Mouse (Mus musculus): ENCODE data around the gene Arhgef15. TPM values are rescaled to one million over a fixed set of nuclear protein-coding genes. Genes with fewer than 3 reads are reported as not detected.

The Arhgef15 gene
- total and polyA plus RNA-seq, 3 experiments, result 0.04 TPM; not detected in 2

GRCm38 (mm10) chr11:68994377-68994776 lies 37.1 kb upstream of the Arhgef15 start:
- peaks cover 87 to 99% of the 10 kb centered on the region in 2 experiments for H3K36me3 ChIP-seq (replicated peaks in 1 of 2; ENCODE audit: control insufficient read depth in 1 of 2, insufficient read depth in 1 of 2, low read length in 1 of 2)

GRCm38 (mm10) chr11:68993122-68993521 lies 35.8 kb upstream of the Arhgef15 start:
- TF ChIP-seq EP300 (IDR thresholded peaks at IDR 0.05; ENCODE audit: low read length), result no peak
- no peak for TF ChIP-seq RAD21 (IDR thresholded peaks at IDR 0.05; ENCODE audit: low read depth, low read length)
- TF ChIP-seq POLR2A (IDR thresholded peaks at IDR 0.05; ENCODE audit: low read depth, low read length), result no peak
- no peak for TF ChIP-seq CHD2 (IDR thresholded peaks at IDR 0.05; ENCODE audit: low read length)
- no peak for TF ChIP-seq NELFE (IDR thresholded peaks at IDR 0.05; ENCODE audit: low read depth, low read length)
- no peak for TF ChIP-seq POLR2AphosphoS2 (IDR thresholded peaks at IDR 0.05; ENCODE audit: low read depth, low read length)
- no peak for TF ChIP-seq HCFC1 (IDR thresholded peaks at IDR 0.05; ENCODE audit: low read depth, low read length)
- TF ChIP-seq ZMIZ1 (IDR thresholded peaks at IDR 0.05; ENCODE audit: low read depth, low read length), result no peak
- TF ChIP-seq BHLHE40 (IDR thresholded peaks at IDR 0.05; ENCODE audit: low read depth, low read length), result no peak
- no peak for TF ChIP-seq CHD1 (IDR thresholded peaks at IDR 0.05; ENCODE audit: low read depth, low read length)
- TF ChIP-seq PAX5 (IDR thresholded peaks at IDR 0.05; ENCODE audit: low read length), result no peak
- no peak for TF ChIP-seq SMC3 (IDR thresholded peaks at IDR 0.05; ENCODE audit: low read depth, low read length)
- TF ChIP-seq IRF4 (IDR thresholded peaks at IDR 0.05; ENCODE audit: low read depth, low read length), result no peak
- peaks cover 81 to 97% of the 10 kb centered on the region in 2 experiments for H3K36me3 ChIP-seq (replicated peaks in 1 of 2; ENCODE audit: control insufficient read depth in 1 of 2, insufficient read depth in 1 of 2, low read length in 1 of 2)
- no peaks in the 10 kb centered on the region for H3K79me2 ChIP-seq (replicated peaks; ENCODE audit: control insufficient read depth, extremely low read depth, insufficient read depth, poor library complexity, severe bottlenecking)
- no peak overlapping the region for H3K4me3 ChIP-seq (replicated peaks in 1 of 3; ENCODE audit: low read depth in 2 of 3, low read length in 2 of 3, poor library complexity in 1 of 3)
- H3K27ac ChIP-seq (ENCODE audit: insufficient read depth, low read depth), result no peak overlapping the region
- in situ Hi-C loops (cut with MboI; ENCODE audit: low pct_ligation_motif_present, low pct_unique_long_range_greater_than_20kb, low sequenced_read_pairs) (no loop called here), dilution Hi-C loops (cut with MboI; ENCODE audit: extremely low pct_ligation_motif_present, extremely low pct_unique_long_range_greater_than_20kb, low sequenced_read_pairs) (no loop called here)
- DNase-seq (ENCODE audit: extremely low read depth), result no peak
- H3K4me2 ChIP-seq (ENCODE audit: insufficient read depth, low read depth, poor library complexity, severe bottlenecking), result no peak overlapping the region
- no peaks in the 10 kb centered on the region for H3K9me3 ChIP-seq (replicated peaks; ENCODE audit: low read length)
- no peak overlapping the region for H3K9ac ChIP-seq (ENCODE audit: insufficient read depth, low read depth)
- H3K27me3 ChIP-seq (replicated peaks), result no peaks in the 10 kb centered on the region
- H3K4me1 ChIP-seq (ENCODE audit: control insufficient read depth in 1 of 2, insufficient read depth in 2 of 2), result no peaks in the 10 kb centered on the region

More at GRCm38 (mm10) chr11:68994377-68994776, 37.1 kb upstream of the Arhgef15 start:
- no peak overlapping the region for H3K4me2 ChIP-seq (ENCODE audit: insufficient read depth, low read depth, poor library complexity, severe bottlenecking)
- no peak overlapping the region for H3K9ac ChIP-seq (ENCODE audit: insufficient read depth, low read depth)
- no peak overlapping the region for H3K4me3 ChIP-seq (replicated peaks in 1 of 3; ENCODE audit: low read depth in 2 of 3, low read length in 2 of 3, poor library complexity in 1 of 3)
- peak; percentile 21; the same call in 1 of the 2 replicates for TF ChIP-seq SMC3 (IDR thresholded peaks at IDR 0.05; ENCODE audit: low read depth, low read length)
- no peak for TF ChIP-seq POLR2A (IDR thresholded peaks at IDR 0.05; ENCODE audit: low read depth, low read length)
- no peak for TF ChIP-seq IRF4 (IDR thresholded peaks at IDR 0.05; ENCODE audit: low read depth, low read length)
- no peak for TF ChIP-seq MAX (IDR thresholded peaks at IDR 0.05; ENCODE audit: low read length)
- peak in 1 of 2 experiments; percentile 61; a peak in 3 of 4 replicates for TF ChIP-seq CTCF (conservative IDR thresholded peaks at IDR 0.05 in 1 of 2, IDR thresholded peaks at IDR 0.05 in 1 of 2; ENCODE audit: low read depth in 2 of 2, low read length in 2 of 2)
- no peak for TF ChIP-seq CHD2 (IDR thresholded peaks at IDR 0.05; ENCODE audit: low read length)
- peak; percentile 21 for TF ChIP-seq RAD21 (IDR thresholded peaks at IDR 0.05; ENCODE audit: low read depth, low read length)
- no peaks in the 10 kb centered on the region for H3K27me3 ChIP-seq (replicated peaks)
- peak; percentile 46 for DNase-seq (ENCODE audit: extremely low read depth)
- in situ Hi-C loops (cut with MboI; ENCODE audit: low pct_ligation_motif_present, low pct_unique_long_range_greater_than_20kb, low sequenced_read_pairs), result no loop called here
- dilution Hi-C loops (cut with MboI; ENCODE audit: extremely low pct_ligation_motif_present, extremely low pct_unique_long_range_greater_than_20kb, low sequenced_read_pairs), result no loop called here
- H3K79me2 ChIP-seq (replicated peaks; ENCODE audit: control insufficient read depth, extremely low read depth, insufficient read depth, poor library complexity, severe bottlenecking), result no peaks in the 10 kb centered on the region
- H3K27ac ChIP-seq (ENCODE audit: insufficient read depth, low read depth), result no peak overlapping the region
- H3K9me3 ChIP-seq (replicated peaks; ENCODE audit: low read length), result no peaks in the 10 kb centered on the region
- no peaks in the 10 kb centered on the region for H3K4me1 ChIP-seq (ENCODE audit: control insufficient read depth in 1 of 2, insufficient read depth in 2 of 2)

- no peaks in the 10 kb centered on the region for H3K9me3 ChIP-seq (replicated peaks; ENCODE audit: low read length)
- H3K27me3 ChIP-seq (replicated peaks), result no peaks in the 10 kb centered on the region
- H3K36me3 ChIP-seq (replicated peaks in 1 of 2; ENCODE audit: control insufficient read depth in 1 of 2, insufficient read depth in 1 of 2, low read length in 1 of 2), result peaks cover 66 to 83% of the 10 kb centered on the region in 2 experiments
- in situ Hi-C loops (cut with MboI; ENCODE audit: low pct_ligation_motif_present, low pct_unique_long_range_greater_than_20kb, low sequenced_read_pairs), result no loop called here
- no peaks in the 10 kb centered on the region for H3K4me1 ChIP-seq (ENCODE audit: control insufficient read depth in 1 of 2, insufficient read depth in 2 of 2)
- H3K27ac ChIP-seq (ENCODE audit: insufficient read depth, low read depth), result no peak overlapping the region
- DNase-seq (ENCODE audit: extremely low read depth), result no peak
- TF ChIP-seq IRF4 (IDR thresholded peaks at IDR 0.05; ENCODE audit: low read depth, low read length) (no peak), BHLHE40 (IDR thresholded peaks at IDR 0.05; ENCODE audit: low read depth, low read length) (no peak), ZC3H11A (IDR thresholded peaks at IDR 0.05; ENCODE audit: low read depth, low read length) (no peak), EP300 (IDR thresholded peaks at IDR 0.05; ENCODE audit: low read length) (no peak), SMC3 (IDR thresholded peaks at IDR 0.05; ENCODE audit: low read depth, low read length) (no peak), NELFE (IDR thresholded peaks at IDR 0.05; ENCODE audit: low read depth, low read length) (no peak), MAZ (IDR thresholded peaks at IDR 0.05; ENCODE audit: low read depth, low read length) (no peak), MYC (IDR thresholded peaks at IDR 0.05; ENCODE audit: low read depth, low read length) (no peak), E2F4 (IDR thresholded peaks at IDR 0.05; ENCODE audit: insufficient replicate concordance, low read depth, low read length) (no peak), CHD2 (IDR thresholded peaks at IDR 0.05; ENCODE audit: low read length) (no peak), USF2 (conservative IDR thresholded peaks at IDR 0.05; ENCODE audit: low read depth, low read length) (no peak), HCFC1 (IDR thresholded peaks at IDR 0.05; ENCODE audit: low read depth, low read length) (no peak), USF1 (IDR thresholded peaks at IDR 0.05; ENCODE audit: low read depth, low read length) (no peak)
- dilution Hi-C loops (cut with MboI; ENCODE audit: extremely low pct_ligation_motif_present, extremely low pct_unique_long_range_greater_than_20kb, low sequenced_read_pairs), result no loop called here
- no peak overlapping the region for H3K9ac ChIP-seq (ENCODE audit: insufficient read depth, low read depth)
- H3K79me2 ChIP-seq (replicated peaks; ENCODE audit: control insufficient read depth, extremely low read depth, insufficient read depth, poor library complexity, severe bottlenecking), result no peaks in the 10 kb centered on the region
- no peak overlapping the region for H3K4me2 ChIP-seq (ENCODE audit: insufficient read depth, low read depth, poor library complexity, severe bottlenecking)
- no peak overlapping the region for H3K4me3 ChIP-seq (replicated peaks in 1 of 3; ENCODE audit: low read depth in 2 of 3, low read length in 2 of 3, poor library complexity in 1 of 3)
These were observed 31.1 kb upstream of the Arhgef15 start for GRCm38 (mm10) chr11:68988341-68988740.

All from CH12.LX (cell line).